Mouse (Mus musculus): ENCODE results near the gene Gm10750. TPM values are rescaled to one million over a fixed set of nuclear protein-coding genes. Genes with fewer than 3 reads are reported as not detected.
"Not testable (repeated sequence)": the region's sequence is repeated elsewhere in the genome, so short reads cannot be mapped to it uniquely, and the experiment has no call there.

Gene Gm10750
- not detected in 2 replicates for polyA plus RNA-seq (2015; fragmentation: Nextera tagmentation; extraction: Ambion mirVana)

GRCm38 (mm10) chr2:149017137-149017536 is at the start of gene Gm10750:
Gm10750 (minus strand) TSS chr2:149017237.
- WGBS: 73% methylated on average over 5 of the region's 5 CpGs
- not testable (repeated sequence) for ATAC-seq (ENCODE audit: insufficient read depth, low FRiP score, low read depth); H3K36me3 ChIP-seq; H3K9me3 ChIP-seq; H3K4me3 ChIP-seq (replicated peaks); H3K4me2 ChIP-seq; H3K27me3 ChIP-seq (replicated peaks); H3K4me1 ChIP-seq; H3K9ac ChIP-seq; H3K27ac ChIP-seq

GRCm38 (mm10) chr2:149004826-149005225 is 12.2 kb downstream of the Gm10750 start:
- Histone ChIP-seq H3K27me3 (replicated peaks) (no peaks in the 10 kb centered on the region), H3K4me3 (replicated peaks) (no peak overlapping the region), H3K27ac (no peak overlapping the region), H3K9me3 (no peaks in the 10 kb centered on the region), H3K4me1 (no peaks in the 10 kb centered on the region), H3K36me3 (no peaks in the 10 kb centered on the region), H3K9ac (no peak overlapping the region), H3K4me2 (no peak overlapping the region)
- 74% methylated on average over 2 of the region's 2 CpGs for WGBS
- ATAC-seq (ENCODE audit: insufficient read depth, low FRiP score, low read depth): no peak

- no peak within 1 kb of the TSS for H3K4me3 ChIP-seq (replicated peaks)
- no peaks in the 10 kb centered on the region for H3K4me1 ChIP-seq
- ATAC-seq (ENCODE audit: insufficient read depth, low FRiP score, low read depth): no peak
- H3K4me2 ChIP-seq: no peak within 1 kb of the TSS
- H3K27me3 ChIP-seq (replicated peaks): no peaks in the 10 kb centered on the region
- no peaks in the 10 kb centered on the region for H3K36me3 ChIP-seq
- H3K9ac ChIP-seq: no peak within 1 kb of the TSS
- no peaks in the 10 kb centered on the region for H3K9me3 ChIP-seq
- H3K27ac ChIP-seq: no peak within 1 kb of the TSS
Observed at GRCm38 (mm10) chr2:149003151-149003550, 13.9 kb downstream of the Gm10750 start, which contains the start of gene Gm1330. Gm1330 (minus strand) TSS chr2:149003251.

- ATAC-seq (ENCODE audit: insufficient read depth, low FRiP score, low read depth): no peak
- H3K36me3 ChIP-seq: no peaks in the 10 kb centered on the region
- H3K4me2 ChIP-seq: no peak overlapping the region
- no peak overlapping the region for H3K27ac ChIP-seq
- H3K4me1 ChIP-seq: no peaks in the 10 kb centered on the region
- H3K27me3 ChIP-seq (replicated peaks): no peaks in the 10 kb centered on the region
- WGBS: 81% methylated on average over 2 of the region's 2 CpGs
- H3K9ac ChIP-seq: no peak overlapping the region
- H3K9me3 ChIP-seq: no peaks in the 10 kb centered on the region
- no peak overlapping the region for H3K4me3 ChIP-seq (replicated peaks)
Observed at GRCm38 (mm10) chr2:148995133-148995532, 21.9 kb downstream of the Gm10750 start.

Other genes with a start within 250 kb of the Gm10750 start
- not detected in 2 replicates for gene Cst11, start 245.7 kb downstream of the Gm10750 start, polyA plus RNA-seq (2015; fragmentation: Nextera tagmentation; extraction: Ambion mirVana)
- gene 8030411F24Rik, start 235.2 kb downstream of the Gm10750 start, polyA plus RNA-seq (2015; fragmentation: Nextera tagmentation; extraction: Ambion mirVana): not detected in 2 replicates
- not detected in 2 replicates for gene Cst12, start 227.9 kb downstream of the Gm10750 start, polyA plus RNA-seq (2015; fragmentation: Nextera tagmentation; extraction: Ambion mirVana)
- 0.85 and 1.5 TPM in 2 replicates for gene Cst8, start 218.5 kb downstream of the Gm10750 start, polyA plus RNA-seq (2015; fragmentation: Nextera tagmentation; extraction: Ambion mirVana)
- gene Cst13, start 197.2 kb downstream of the Gm10750 start, polyA plus RNA-seq (2015; fragmentation: Nextera tagmentation; extraction: Ambion mirVana): not detected in 2 replicates
- gene Cst9, start 182.1 kb downstream of the Gm10750 start, polyA plus RNA-seq (2015; fragmentation: Nextera tagmentation; extraction: Ambion mirVana): not detected in 2 replicates
- not detected in 2 replicates for gene 9230104L09Rik, start 152.2 kb downstream of the Gm10750 start, polyA plus RNA-seq (2015; fragmentation: Nextera tagmentation; extraction: Ambion mirVana)
- gene Cst3, start 141.5 kb downstream of the Gm10750 start, polyA plus RNA-seq (2015; fragmentation: Nextera tagmentation; extraction: Ambion mirVana): 456 and 486 TPM in 2 replicates
- not detected in 2 replicates for gene Gm1330, start 14.0 kb downstream of the Gm10750 start, polyA plus RNA-seq (2015; fragmentation: Nextera tagmentation; extraction: Ambion mirVana)